9 mouse cellular contexts compared by ENCODE assay signal in genomic region chr2:156982864-156983263, GRCm38 (mm10). TPM values are rescaled to one million over a fixed set of nuclear protein-coding genes. Genes with fewer than 3 reads are reported as not detected.
A peak's percentile ranks its signal among the peaks of the same experiment; 100 is the strongest.
DNase-seq lines count a peak whose midpoint lies in the region; ATAC-seq and TF ChIP-seq lines count a peak whose summit lies in the region.
"Had no signal": no experiment of that assay in that cellular context is flagged by ENCODE, and none has a peak within 500 bp of the region (broad histone marks: within the 10 kb centered on the region; RNA-seq: fewer than 3 reads in every experiment).

No protein-coding gene starts in this region.

- 27% methylated on average over 2 of the region's 2 CpGs for WGBS in liver, embryonic 13.5 days (ENCODE audit: insufficient replicate concordance)
- WGBS in kidney, embryonic 16.5 days = 81% methylated on average over 2 of the region's 2 CpGs

- H3K27ac ChIP-seq in gastrocnemius, adult 2 months = peak overlapping the region; percentile 84
- peak overlapping the region; percentile 74 for H3K27ac ChIP-seq in MEL (ENCODE audit: control insufficient read depth, low read depth, low read length)
- H3K27ac ChIP-seq in liver, embryonic 13.5 days = peak overlapping the region; percentile 95
- no peak overlapping the region for H3K27ac ChIP-seq in kidney, embryonic 16.5 days (ENCODE audit: low read length)
- H3K27ac ChIP-seq: embryonic facial prominence, embryonic 12.5 days had no signal

- peak; percentile 40 for DNase-seq in gastrocnemius, adult 2 months
- no peak for DNase-seq in gastrocnemius, postnatal 4 days (ENCODE audit: low spot score in 2 of 2)
- DNase-seq in MEL (ENCODE audit: low read depth, low spot score) = peak; percentile 84
- peak; percentile 65 for DNase-seq in liver, embryonic 13.5 days
- DNase-seq in retina, postnatal 1 day = no peak
- no peak for DNase-seq in spleen, adult 12 weeks (ENCODE audit: low spot score)

- H3K36me3 ChIP-seq in MEL (ENCODE audit: control insufficient read depth in 1 of 2, insufficient read depth in 2 of 2, low read length in 2 of 2) = peaks cover 0 to 14% of the 10 kb centered on the region in 2 experiments; a peak in 2 of 4 replicates
- peaks cover 13% of the 10 kb centered on the region; the same call in 1 of the 2 replicates for H3K36me3 ChIP-seq in liver, embryonic 13.5 days
- H3K36me3 ChIP-seq in kidney, embryonic 16.5 days (ENCODE audit: insufficient read depth, low read length) = no peaks in the 10 kb centered on the region
- H3K36me3 ChIP-seq: embryonic facial prominence, embryonic 12.5 days had no signal

- no peak for TF ChIP-seq CTCF in gastrocnemius, adult 2 months (IDR thresholded peaks at IDR 0.05)
- TF ChIP-seq CTCF in MEL (IDR thresholded peaks at IDR 0.05 in 2 of 3, conservative IDR thresholded peaks at IDR 0.05 in 1 of 3; ENCODE audit: control insufficient read depth in 1 of 3, insufficient read depth in 1 of 3, low read depth in 2 of 3, low read length in 3 of 3, poor library complexity in 1 of 3, severe bottlenecking in 1 of 3) = no peak

- H3K27me3 ChIP-seq in MEL (ENCODE audit: control insufficient read depth in 1 of 2, insufficient read depth in 2 of 2, low read length in 2 of 2) = no peaks in the 10 kb centered on the region
- H3K27me3 ChIP-seq in liver, embryonic 13.5 days = no peaks in the 10 kb centered on the region
- no peaks in the 10 kb centered on the region for H3K27me3 ChIP-seq in kidney, embryonic 16.5 days (ENCODE audit: insufficient read depth, low read length)
- H3K27me3 ChIP-seq: embryonic facial prominence, embryonic 12.5 days had no signal

- peak; percentile 94 for ATAC-seq in erythroblast, adult 5-6 weeks (replicated peaks; ENCODE audit: low FRiP score, poor library complexity, severe bottlenecking)
- peak; percentile 97 for ATAC-seq in liver, embryonic 13.5 days (ENCODE audit: low read depth)
- ATAC-seq in kidney, embryonic 16.5 days (ENCODE audit: low FRiP score, low TSS enrichment) = no peak

- H3K79me2 ChIP-seq in MEL (ENCODE audit: control insufficient read depth, insufficient read depth, low read length, poor library complexity) = peaks cover 4% of the 10 kb centered on the region; the same call in 1 of the 2 replicates

- peak; percentile 41 to 57; a peak in 2 of 4 replicates for TF ChIP-seq EP300 in MEL (IDR thresholded peaks at IDR 0.05; ENCODE audit: low read depth in 1 of 2, low read length in 2 of 2)

- H3K4me2 ChIP-seq in liver, embryonic 13.5 days = peak overlapping the region; percentile 52
- H3K4me2 ChIP-seq in kidney, embryonic 16.5 days (replicated peaks; ENCODE audit: low read depth, low read length) = no peak overlapping the region
- H3K4me2 ChIP-seq: embryonic facial prominence, embryonic 12.5 days had no signal

- TF ChIP-seq RAD21 in MEL (IDR thresholded peaks at IDR 0.05; ENCODE audit: low read depth, low read length) = no peak; the same call in 1 of the 2 replicates

- H3K4me1 ChIP-seq in MEL (ENCODE audit: control insufficient read depth in 1 of 2, insufficient read depth in 2 of 2, low read length in 2 of 2) = peaks cover 3 to 4% of the 10 kb centered on the region in 2 experiments; a peak in 2 of 4 replicates
- H3K4me1 ChIP-seq in liver, embryonic 13.5 days (replicated peaks) = peaks cover 58% of the 10 kb centered on the region
- H3K4me1 ChIP-seq in kidney, embryonic 16.5 days (ENCODE audit: insufficient read depth, low read length) = peaks cover 9% of the 10 kb centered on the region
- H3K4me1 ChIP-seq: embryonic facial prominence, embryonic 12.5 days had no signal

- H3K9ac ChIP-seq in MEL (ENCODE audit: control insufficient read depth, low read depth, low read length, poor library complexity, severe bottlenecking) = peak overlapping the region; percentile 28; the same call in 1 of the 2 replicates
- peak overlapping the region; percentile 63 for H3K9ac ChIP-seq in liver, embryonic 13.5 days
- no peak overlapping the region for H3K9ac ChIP-seq in kidney, embryonic 16.5 days (replicated peaks; ENCODE audit: low read length)
- H3K9ac ChIP-seq: embryonic facial prominence, embryonic 12.5 days had no signal

- intact Hi-C loops in gastrocnemius, adult 2 months (cut with DNase I) = no loop called here

- no peak for TF ChIP-seq POLR2A in MEL (IDR thresholded peaks at IDR 0.05; ENCODE audit: control insufficient read depth in 1 of 2, insufficient read depth in 1 of 2, low read depth in 1 of 2, low read length in 2 of 2, poor library complexity in 1 of 2)

- H3K4me3 ChIP-seq in gastrocnemius, adult 2 months = peak overlapping the region; percentile 26
- no peak overlapping the region for H3K4me3 ChIP-seq in MEL (ENCODE audit: control insufficient read depth in 1 of 2, insufficient read depth in 1 of 2, low read depth in 2 of 2, low read length in 2 of 2)
- peak overlapping the region; percentile 19 for H3K4me3 ChIP-seq in liver, embryonic 13.5 days (replicated peaks)
- H3K4me3 ChIP-seq in kidney, embryonic 16.5 days (ENCODE audit: low read length) = no peak overlapping the region
- H3K4me3 ChIP-seq: embryonic facial prominence, embryonic 12.5 days had no signal

- no peaks in the 10 kb centered on the region for H3K9me3 ChIP-seq in MEL (replicated peaks; ENCODE audit: insufficient read depth, low read length)
- H3K9me3 ChIP-seq in liver, embryonic 13.5 days (replicated peaks) = no peaks in the 10 kb centered on the region
- H3K9me3 ChIP-seq in kidney, embryonic 16.5 days (ENCODE audit: low read length) = no peaks in the 10 kb centered on the region
- H3K9me3 ChIP-seq: embryonic facial prominence, embryonic 12.5 days had no signal

TF ChIP-seq in MEL, 35 proteins besides CTCF, POLR2A, EP300 and RAD21:
- peak; percentile 63 for TF ChIP-seq TAL1 (IDR thresholded peaks at IDR 0.05; ENCODE audit: low read length)
- no peak for TF ChIP-seq USF1 (IDR thresholded peaks at IDR 0.05; ENCODE audit: low read depth, low read length)
- no peak for TF ChIP-seq POLR2AphosphoS2 (IDR thresholded peaks at IDR 0.05; ENCODE audit: low read length)
- TF ChIP-seq GATA1 (IDR thresholded peaks at IDR 0.05; ENCODE audit: low read depth, low read length) = peak; percentile 39; the same call in 1 of the 2 replicates
- TF ChIP-seq ELF1 (IDR thresholded peaks at IDR 0.05; ENCODE audit: low read depth, low read length) = no peak
- no peak for TF ChIP-seq ZNF384 (IDR thresholded peaks at IDR 0.05; ENCODE audit: low read depth, low read length)
- TF ChIP-seq SIN3A (IDR thresholded peaks at IDR 0.05; ENCODE audit: low read length) = no peak
- TF ChIP-seq ETS1 (IDR thresholded peaks at IDR 0.05; ENCODE audit: low read depth, low read length) = peak; percentile 61
- peak; percentile 33; the same call in 1 of the 2 replicates for TF ChIP-seq MAX (IDR thresholded peaks at IDR 0.05; ENCODE audit: low read length)
- no peak for TF ChIP-seq KAT2A (conservative IDR thresholded peaks at IDR 0.05; ENCODE audit: low read depth, low read length)
- no peak for TF ChIP-seq USF2 (IDR thresholded peaks at IDR 0.05; ENCODE audit: borderline replicate concordance in 1 of 2, insufficient read depth in 1 of 2, low read depth in 1 of 2, low read length in 2 of 2)
- no peak for TF ChIP-seq POLR2AphosphoS5 (IDR thresholded peaks at IDR 0.05; ENCODE audit: borderline replicate concordance, low read depth, low read length)
- no peak for TF ChIP-seq JUND (IDR thresholded peaks at IDR 0.05; ENCODE audit: low read depth, low read length)
- no peak for TF ChIP-seq GABPA (IDR thresholded peaks at IDR 0.05; ENCODE audit: low read depth, low read length)
- no peak for TF ChIP-seq NELFE (IDR thresholded peaks at IDR 0.05; ENCODE audit: low read depth, low read length)
- peak; percentile 98 for TF ChIP-seq TBP (IDR thresholded peaks at IDR 0.05; ENCODE audit: low read depth, low read length)
- no peak for TF ChIP-seq MEF2A (IDR thresholded peaks at IDR 0.05; ENCODE audit: extremely low read depth, insufficient replicate concordance, low read depth, low read length, poor library complexity, severe bottlenecking)
- TF ChIP-seq MYC (IDR thresholded peaks at IDR 0.05; ENCODE audit: low read depth, low read length) = no peak
- TF ChIP-seq CHD1 (IDR thresholded peaks at IDR 0.05; ENCODE audit: low read depth, low read length) = no peak
- peak; percentile 98; the same call in 1 of the 2 replicates for TF ChIP-seq UBTF (IDR thresholded peaks at IDR 0.05; ENCODE audit: borderline replicate concordance, insufficient read depth, low read depth, low read length)
- no peak for TF ChIP-seq E2F4 (IDR thresholded peaks at IDR 0.05; ENCODE audit: borderline replicate concordance, low read depth, low read length)

RNA-seq across cellular contexts. Expression of gene Ndrg3, which starts 9.0 kb away (rescaled TPM):
- 10 to 100 TPM; 31.9 to 33.4 TPM for total RNA-seq in gastrocnemius, adult 2 months (2021)
- total RNA-seq in gastrocnemius, postnatal 4 days (2021) = 10 to 100 TPM; 23.2 to 24.0 TPM
- total RNA-seq in MEL (2012; rRNA removed) = 19.0 and 20.1 TPM in 2 replicates
- 10 to 100 TPM in 1 of 2 experiments, not detected in 1; 39.6 TPM for polyA plus RNA-seq in MEL (2012; ENCODE audit: insufficient read depth in 1 of 2, insufficient read length in 2 of 2, low read depth in 1 of 2, low replicate concordance in 2 of 2, missing spikeins in 1 of 2)
- total RNA-seq in erythroblast, adult 5-6 weeks (2015; ENCODE audit: low replicate concordance) = 15.3 and 15.6 TPM in 2 replicates
- 9.2 and 10.3 TPM in 2 replicates for total RNA-seq in erythroblast, adult 5-6 weeks (2017; ENCODE audit: low replicate concordance)
- polyA plus RNA-seq in liver, embryonic 13.5 days (2015; fragmentation: Nextera tagmentation; extraction: Ambion mirVana) = 41.1 and 45.2 TPM in 2 replicates
- 57.7 and 57.9 TPM in 2 replicates for polyA plus RNA-seq in kidney, embryonic 16.5 days (2015; fragmentation: Nextera tagmentation; extraction: Ambion mirVana)

RNA-seq across cellular contexts. Expression of gene Dsn1, which starts 24.1 kb away (rescaled TPM):
- 1 to 10 TPM; 1.2 to 1.6 TPM for total RNA-seq in gastrocnemius, adult 2 months (2021)
- total RNA-seq in gastrocnemius, postnatal 4 days (2021) = 10 to 100 TPM; 11.6 to 12.3 TPM
- total RNA-seq in MEL (2012; rRNA removed) = 27.1 and 29.3 TPM in 2 replicates
- 10 to 100 TPM in 1 of 2 experiments, not detected in 1; 33.2 TPM for polyA plus RNA-seq in MEL (2012; ENCODE audit: insufficient read depth in 1 of 2, insufficient read length in 2 of 2, low read depth in 1 of 2, low replicate concordance in 2 of 2, missing spikeins in 1 of 2)
- total RNA-seq in erythroblast, adult 5-6 weeks (2015; ENCODE audit: low replicate concordance) = 12.3 and 14.8 TPM in 2 replicates
- 21.2 TPM in 2 replicates for total RNA-seq in erythroblast, adult 5-6 weeks (2017; ENCODE audit: low replicate concordance)
- 29.7 and 37.3 TPM in 2 replicates for polyA plus RNA-seq in liver, embryonic 13.5 days (2015; fragmentation: Nextera tagmentation; extraction: Ambion mirVana)
- polyA plus RNA-seq in kidney, embryonic 16.5 days (2015; fragmentation: Nextera tagmentation; extraction: Ambion mirVana) = 37.9 and 40.2 TPM in 2 replicates

Comparison
In these comparisons a context has a peak if more than half of its experiments do, and no peak if none do; other contexts are left out.
1. DNase-seq: peak in gastrocnemius, adult 2 months (single experiment), MEL (single experiment) and liver, embryonic 13.5 days (single experiment); none in gastrocnemius, postnatal 4 days (0 of 2), retina, postnatal 1 day (single experiment) and spleen, adult 12 weeks (single experiment).
2. RNA of gene Dsn1, which starts 24.1 kb away (total RNA-seq): 27.1 to 29.3 TPM in MEL, 12.3 to 21.2 TPM in erythroblast, adult 5-6 weeks and 11.6 to 12.3 TPM in gastrocnemius, postnatal 4 days; 1.2 to 1.6 TPM in gastrocnemius, adult 2 months; every median in the first group is over 4 times any median in the second.
3. H3K4me3 ChIP-seq: peak in gastrocnemius, adult 2 months (single experiment) and liver, embryonic 13.5 days (single experiment); none in MEL (0 of 2) and kidney, embryonic 16.5 days (single experiment).